Mouse (Mus musculus) MEL (cell line): ENCODE data around the gene Ddah1. TPM values are rescaled to one million over a fixed set of nuclear protein-coding genes. Genes with fewer than 3 reads are reported as not detected.

Source experiments
- DNase-seq: peaks from one replicate; pipeline ENCODE4 v3.0.0; 2011; ENCODE audit warnings: low read depth, low spot score
- H3K27ac ChIP-seq: 2 replicates; pipeline ENCODE4 v1.5.1; 2012; ENCODE audit warnings: low read depth, mild to moderate bottlenecking, control low read depth, low read length, moderate library complexity; ENCODE audit not compliant: control insufficient read depth
- H3K27me3 ChIP-seq, 2 experiments: fragments of 150-350 bp in 1 of 2; sonication (generic) in 1 of 2; 2 replicates each; pipeline ENCODE4 v1.6.1; 2012; ENCODE audit warnings: low read length in 2 of 2, mild to moderate bottlenecking in 2 of 2, improper control_type of control experiment in 1 of 2, moderate library complexity in 1 of 2; ENCODE audit not compliant: insufficient read depth in 2 of 2, control insufficient read depth in 1 of 2
- H3K36me3 ChIP-seq, 2 experiments: 2 replicates each; pipeline ENCODE4 v1.6.1; 2012 to 2014; ENCODE audit warnings: low read length in 2 of 2, improper control_type of control experiment in 1 of 2, inconsistent platforms in 1 of 2, mild to moderate bottlenecking in 1 of 2; ENCODE audit not compliant: insufficient read depth in 2 of 2, control insufficient read depth in 1 of 2
- H3K4me1 ChIP-seq, 2 experiments: fragments of 150-350 bp in 1 of 2; sonication (generic) in 1 of 2; 2 replicates each; pipeline ENCODE4 v1.6.1; 2012; ENCODE audit warnings: low read length in 2 of 2, improper control_type of control experiment in 1 of 2, mild to moderate bottlenecking in 1 of 2; ENCODE audit not compliant: insufficient read depth in 2 of 2, control insufficient read depth in 1 of 2
- H3K4me3 ChIP-seq, 2 experiments: fragments of 150-350 bp in 1 of 2; sonication (generic) in 1 of 2; 2 replicates each; pipeline ENCODE4 v1.5.1; 2012; ENCODE audit warnings: low read depth in 2 of 2, low read length in 2 of 2, mild to moderate bottlenecking in 2 of 2, moderate library complexity in 2 of 2, control low read depth in 1 of 2, improper control_type of control experiment in 1 of 2; ENCODE audit not compliant: control insufficient read depth in 1 of 2, insufficient read depth in 1 of 2
- H3K79me2 ChIP-seq: 2 replicates; pipeline ENCODE4 v1.6.1; 2012; ENCODE audit warnings: mild to moderate bottlenecking, low read length, moderate library complexity; ENCODE audit not compliant: control insufficient read depth, poor library complexity, insufficient read depth
- H3K9ac ChIP-seq: 2 replicates; pipeline ENCODE4 v1.6.1; 2012; ENCODE audit warnings: low read depth, mild to moderate bottlenecking, control low read depth, low read length, moderate library complexity; ENCODE audit not compliant: control insufficient read depth, poor library complexity, severe bottlenecking
- H3K9me3 ChIP-seq: fragments of 150-350 bp; sonication (generic); replicated peaks from 2 replicates; pipeline ENCODE4 v1.6.1; 2012; ENCODE audit warnings: mild to moderate bottlenecking, low read length, improper control_type of control experiment, moderate library complexity; ENCODE audit not compliant: insufficient read depth
- BHLHE40 ChIP-seq: IDR thresholded peaks from 2 replicates; pipeline ENCODE4 v1.6.1; 2012; ENCODE audit warnings: low read depth, mild to moderate bottlenecking, inconsistent platforms, low read length, improper control_type of control experiment, borderline replicate concordance
- CHD1 ChIP-seq: IDR thresholded peaks from 2 replicates; pipeline ENCODE4 v1.6.1; 2012; ENCODE audit warnings: low read depth, mild to moderate bottlenecking, inconsistent platforms, low read length, improper control_type of control experiment
- CHD2 ChIP-seq: IDR thresholded peaks from 2 replicates; pipeline ENCODE4 v1.6.1; 2011; ENCODE audit warnings: low read length, improper control_type of control experiment
- CTCF ChIP-seq, 3 experiments: IDR thresholded peaks in 2 of 3; conservative IDR thresholded peaks in 1 of 3; 2 replicates each; pipeline ENCODE4 v1.5.1; 2011 to 2012; ENCODE audit warnings: low read length in 3 of 3, low read depth in 2 of 3, mild to moderate bottlenecking in 2 of 3, improper control_type of control experiment in 1 of 3, inconsistent platforms in 1 of 3, mixed read lengths in 1 of 3, moderate library complexity in 1 of 3; ENCODE audit not compliant: control insufficient read depth in 1 of 3, insufficient read depth in 1 of 3, poor library complexity in 1 of 3, severe bottlenecking in 1 of 3
- E2F4 ChIP-seq: IDR thresholded peaks from 2 replicates; pipeline ENCODE4 v1.6.1; 2011; ENCODE audit warnings: low read depth, low read length, improper control_type of control experiment, borderline replicate concordance
- JUND ChIP-seq: IDR thresholded peaks from 2 replicates; pipeline ENCODE4 v1.6.1; 2011; ENCODE audit warnings: low read depth, mild to moderate bottlenecking, improper control_type of control experiment, low read length
- MEF2A ChIP-seq: IDR thresholded peaks from 2 replicates; pipeline ENCODE4 v1.6.1; 2014; ENCODE audit warnings: low read depth, mild to moderate bottlenecking, inconsistent platforms, low read length, improper control_type of control experiment; ENCODE audit not compliant: poor library complexity, insufficient replicate concordance, severe bottlenecking; ENCODE audit errors: extremely low read depth
- MYC ChIP-seq: IDR thresholded peaks from 2 replicates; pipeline ENCODE4 v1.6.1; 2011; ENCODE audit warnings: low read depth, mild to moderate bottlenecking, low read length, improper control_type of control experiment, moderate library complexity
- SIN3A ChIP-seq: IDR thresholded peaks from 2 replicates; pipeline ENCODE4 v1.6.1; 2012; ENCODE audit warnings: low read length, improper control_type of control experiment, inconsistent platforms
- SMC3 ChIP-seq: IDR thresholded peaks from 2 replicates; pipeline ENCODE4 v1.6.1; 2011; ENCODE audit warnings: low read depth, low read length, improper control_type of control experiment
- TAL1 ChIP-seq: IDR thresholded peaks from 2 replicates; pipeline ENCODE4 v1.6.1; 2012; ENCODE audit warnings: mild to moderate bottlenecking, inconsistent platforms, low read length, moderate library complexity, mixed read lengths
- TCF12 ChIP-seq: IDR thresholded peaks from 2 replicates; pipeline ENCODE4 v1.6.1; 2014; ENCODE audit warnings: low read depth, mild to moderate bottlenecking, inconsistent platforms, low read length, improper control_type of control experiment, moderate library complexity
- ZMIZ1 ChIP-seq: IDR thresholded peaks from 2 replicates; pipeline ENCODE4 v1.6.1; 2012; ENCODE audit warnings: low read depth, mild to moderate bottlenecking, inconsistent platforms, low read length, improper control_type of control experiment, moderate library complexity
- polyA plus RNA-seq, 2 experiments: library from polyadenylated mRNA; stranded (reverse) in 1 of 2; unstranded in 1 of 2; fragments of >175 nt in 1 of 2; fragments of >200 nt in 1 of 2; gene quantifications; 2 replicates each; pipeline versions ENCODE4 v1.2.1 to v1.2.4; 2012; ENCODE audit warnings: low replicate concordance in 2 of 2, low read depth in 1 of 2; ENCODE audit not compliant: insufficient read length in 2 of 2, insufficient read depth in 1 of 2, missing spikeins in 1 of 2
- total RNA-seq: library from RNA; depleted of rRNA; stranded (reverse); fragments of 300-350 nt; gene quantifications from 2 replicates; pipeline ENCODE4 v1.2.3, GENCODE M21; 2012

Gene Ddah1
- total and polyA plus RNA-seq, 3 experiments = not detected

DNA sequence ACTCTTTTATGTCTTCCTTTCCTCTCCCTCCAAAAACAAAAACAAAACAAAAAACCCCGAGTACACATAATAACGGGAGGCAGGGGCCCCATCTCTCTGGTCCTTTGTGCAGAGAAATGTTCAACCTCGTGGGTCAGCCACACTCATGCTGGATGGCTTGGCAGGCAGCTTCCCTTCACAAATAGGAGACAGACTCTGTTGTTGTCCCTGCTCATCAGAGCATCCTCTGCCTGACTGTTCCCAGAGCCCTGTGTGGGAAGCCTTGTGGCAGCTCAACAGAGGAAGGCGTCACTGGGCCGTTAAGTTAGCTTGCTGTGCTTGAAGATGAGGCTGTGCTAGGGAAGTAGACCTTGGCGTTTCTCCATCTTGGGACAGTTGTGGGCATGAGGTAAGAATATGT lies 58.8 kb downstream of the Ddah1 start:
- no peaks in the 10 kb centered on the region for H3K9me3 ChIP-seq
- H3K27me3 ChIP-seq = no peaks in the 10 kb centered on the region; a peak in 1 of 4 replicates
- TF ChIP-seq SIN3A (no peak), JUND (no peak), BHLHE40 (no peak), E2F4 (no peak), CHD2 (no peak), MYC (no peak)
- H3K4me1 ChIP-seq = no peaks in the 10 kb centered on the region
- H3K36me3 ChIP-seq = no peaks in the 10 kb centered on the region
- no peak for DNase-seq
- H3K9ac ChIP-seq = no peak overlapping the region
- no peaks in the 10 kb centered on the region for H3K79me2 ChIP-seq
- H3K4me3 ChIP-seq = no peak overlapping the region
- no peak overlapping the region for H3K27ac ChIP-seq

DNA sequence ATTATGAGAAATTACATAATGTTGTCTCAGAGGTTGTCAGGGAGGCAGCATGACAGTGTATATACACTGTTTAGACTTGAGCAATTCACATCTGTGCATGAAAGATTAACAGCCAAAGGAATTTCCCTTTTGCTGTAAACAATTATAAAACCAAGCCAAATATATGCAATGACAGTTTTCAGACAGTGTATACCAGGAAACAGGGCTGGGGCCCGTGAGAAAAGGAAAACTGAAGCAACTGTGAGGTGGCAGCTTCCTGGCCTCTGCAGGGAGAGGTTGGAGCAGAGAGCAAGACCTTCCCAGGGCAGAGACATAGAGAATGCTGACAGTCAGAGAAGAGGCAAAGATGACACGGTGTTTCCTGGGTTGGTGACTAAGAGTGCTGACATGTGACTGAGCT lies 62.0 kb downstream of the Ddah1 start:
- Histone ChIP-seq H3K9ac (no peak overlapping the region), H3K9me3 (no peaks in the 10 kb centered on the region), H3K27me3 (no peaks in the 10 kb centered on the region; a peak in 1 of 4 replicates), H3K79me2 (no peaks in the 10 kb centered on the region), H3K27ac (no peak overlapping the region), H3K4me3 (no peak overlapping the region), H3K4me1 (no peaks in the 10 kb centered on the region), H3K36me3 (no peaks in the 10 kb centered on the region)
- DNase-seq = no peak
- TF ChIP-seq CHD1 (no peak), ZMIZ1 (no peak), MYC (no peak), TCF12 (no peak), TAL1 (no peak), MEF2A (no peak)

DNA sequence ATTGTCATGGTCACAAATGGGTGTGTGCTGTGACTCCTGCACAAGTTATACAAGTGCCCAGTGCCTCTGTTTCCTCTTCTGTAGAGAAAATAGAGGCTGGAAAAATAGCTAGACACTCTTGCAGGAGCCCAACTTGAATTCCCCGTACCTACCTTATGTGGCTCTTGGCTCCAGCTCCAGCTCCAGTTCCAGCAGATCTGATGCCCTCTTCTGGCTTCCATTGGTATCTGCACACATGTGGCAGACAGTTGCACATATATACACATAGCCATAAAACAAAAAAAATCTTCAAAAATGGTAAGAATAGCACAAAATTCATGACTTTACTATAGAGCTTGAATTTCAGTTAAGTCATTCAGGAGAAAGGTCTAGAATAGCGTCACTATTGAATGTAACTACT lies 62.5 kb downstream of the Ddah1 start:
- Histone ChIP-seq H3K9ac (no peak overlapping the region), H3K36me3 (no peaks in the 10 kb centered on the region)
- TF ChIP-seq CTCF (IDR thresholded peaks at IDR 0.05 in 2 of 3, conservative IDR thresholded peaks at IDR 0.05 in 1 of 3; ENCODE audit: control insufficient read depth in 1 of 3, insufficient read depth in 1 of 3, low read depth in 2 of 3, low read length in 3 of 3, poor library complexity in 1 of 3, severe bottlenecking in 1 of 3) (0 out of 6 replicates have a peak, but pooled peaks of 1 of the 3 experiments have one; percentile 1), TAL1 (no peak), SMC3 (0 out of 2 replicates have a peak, but pooled peaks have one; percentile 20)
- TF ChIP-seq, all 39 proteins: peak for 2
- no peak overlapping the region for H3K4me3 ChIP-seq
- no peaks in the 10 kb centered on the region; a peak in 1 of 4 replicates for H3K27me3 ChIP-seq
- no peak for DNase-seq
- no peaks in the 10 kb centered on the region for H3K79me2 ChIP-seq
- H3K4me1 ChIP-seq = no peaks in the 10 kb centered on the region
- no peak overlapping the region for H3K27ac ChIP-seq
- H3K9me3 ChIP-seq = no peaks in the 10 kb centered on the region
